Mouse (Mus musculus): ENCODE data around the gene Apobec3.
"Not testable (repeated sequence)": the region's sequence is repeated elsewhere in the genome, so short reads cannot be mapped to it uniquely, and the experiment has no call there.

DNA sequence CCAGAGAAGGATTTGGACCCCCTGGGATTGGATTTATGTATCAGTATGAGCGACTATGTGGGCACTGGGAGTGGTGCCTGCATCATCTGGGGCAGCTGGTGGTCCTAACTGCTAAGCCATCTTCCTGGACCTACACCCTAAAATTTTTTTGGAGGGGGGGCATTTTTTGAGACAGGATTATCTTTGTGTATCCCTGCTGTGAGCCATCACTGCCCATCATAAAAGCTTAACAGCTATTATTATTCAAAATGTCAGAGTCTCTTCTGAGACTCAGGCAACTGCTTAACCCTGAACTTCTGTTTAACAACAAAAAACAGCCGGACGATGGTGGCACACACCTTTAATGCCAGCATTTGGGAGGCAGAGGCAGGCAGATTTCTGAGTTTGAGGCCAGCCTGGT lies 17.5 kb downstream of the Apobec3 start:
- not testable (repeated sequence) for TF ChIP-seq CTCF (IDR thresholded peaks at IDR 0.05; ENCODE audit: low read depth, low read length); POLR2A (IDR thresholded peaks at IDR 0.05; ENCODE audit: borderline replicate concordance, low read depth, low read length)

Data from bone marrow macrophage, adult 2 months (primary cell).